Mouse (Mus musculus) brown adipose tissue, adult 24 weeks (tissue): ENCODE measurements around the gene Naa38. TPM values are rescaled to one million over a fixed set of nuclear protein-coding genes. Genes with fewer than 3 reads are reported as not detected.

ENCODE experiments used
- H3K27ac ChIP-seq: fragments of 200-500 bp; replicated peaks from 2 replicates; pipeline ENCODE4 v1.5.1; 2012; ENCODE audit warnings: low read depth, mild to moderate bottlenecking, low read length
- H3K4me1 ChIP-seq: fragments of 200-500 bp; 2 replicates; pipeline ENCODE4 v1.6.1; 2012; ENCODE audit warnings: low read length, mixed read lengths; ENCODE audit not compliant: control insufficient read depth, insufficient read depth, insufficient read length
- H3K4me3 ChIP-seq: fragments of 200-500 bp; 2 replicates; pipeline ENCODE4 v1.5.1; 2012; ENCODE audit warnings: low read depth, mild to moderate bottlenecking, low read length, moderate library complexity; ENCODE audit not compliant: insufficient read depth
- polyA plus RNA-seq: library from polyadenylated mRNA; stranded (reverse); fragments of >200 nt; gene quantifications from 2 replicates; pipeline ENCODE4 v1.2.4, GENCODE M21; 2012; ENCODE audit not compliant: missing spikeins, insufficient read depth, insufficient read length

Gene Naa38
- polyA plus RNA-seq, 1 experiment: 290 TPM

- H3K27ac ChIP-seq: 0 out of 2 replicates have a peak overlapping the region, but pooled peaks have one; percentile 8
- peaks cover 15% of the 10 kb centered on the region for H3K4me1 ChIP-seq
- no peak overlapping the region for H3K4me3 ChIP-seq
Measured at GRCm38 (mm10) chr11:69369990-69370816, 25.1 kb upstream of the Naa38 start.

GRCm38 (mm10) chr11:69370817-69371215, 24.5 kb upstream of the Naa38 start:
- Histone ChIP-seq H3K4me1 (peaks cover 9% of the 10 kb centered on the region), H3K27ac (0 out of 2 replicates have a peak overlapping the region, but pooled peaks have one; percentile 8), H3K4me3 (no peak overlapping the region)

GRCm38 (mm10) chr11:69371601-69372000, 23.7 kb upstream of the Naa38 start:
- H3K27ac ChIP-seq: no peak overlapping the region
- H3K4me1 ChIP-seq: peaks cover 6% of the 10 kb centered on the region; the same call in 1 of the 2 replicates
- H3K4me3 ChIP-seq: no peak overlapping the region

- no peak overlapping the region for H3K27ac ChIP-seq
- H3K4me3 ChIP-seq: no peak overlapping the region
- peaks cover 6% of the 10 kb centered on the region; the same call in 1 of the 2 replicates for H3K4me1 ChIP-seq
Measured at GRCm38 (mm10) chr11:69372056-69372779, 23.1 kb upstream of the Naa38 start.

GRCm38 (mm10) chr11:69372780-69373170, 22.5 kb upstream of the Naa38 start:
- Histone ChIP-seq H3K27ac (no peak overlapping the region), H3K4me3 (no peak overlapping the region), H3K4me1 (peaks cover 3% of the 10 kb centered on the region; the same call in 1 of the 2 replicates)

- Histone ChIP-seq H3K4me3 (no peak overlapping the region), H3K27ac (no peak overlapping the region), H3K4me1 (no peaks in the 10 kb centered on the region)
Measured at GRCm38 (mm10) chr11:69373223-69373965, 21.9 kb upstream of the Naa38 start.

GRCm38 (mm10) chr11:69375646-69376045, 19.6 kb upstream of the Naa38 start:
- Histone ChIP-seq H3K4me3 (no peak overlapping the region), H3K4me1 (no peaks in the 10 kb centered on the region), H3K27ac (no peak overlapping the region)

GRCm38 (mm10) chr11:69377766-69378165, 17.5 kb upstream of the Naa38 start:
- Histone ChIP-seq H3K27ac (no peak overlapping the region), H3K4me1 (no peaks in the 10 kb centered on the region), H3K4me3 (no peak overlapping the region)

GRCm38 (mm10) chr11:69379600-69379999, 15.7 kb upstream of the Naa38 start:
- Histone ChIP-seq H3K27ac (no peak overlapping the region), H3K4me1 (no peaks in the 10 kb centered on the region), H3K4me3 (no peak overlapping the region)

GRCm38 (mm10) chr11:69381356-69381755, 13.9 kb upstream of the Naa38 start:
- no peak overlapping the region for H3K4me3 ChIP-seq
- H3K4me1 ChIP-seq: no peaks in the 10 kb centered on the region
- H3K27ac ChIP-seq: no peak overlapping the region

- H3K4me1 ChIP-seq: no peaks in the 10 kb centered on the region
- H3K27ac ChIP-seq: no peak overlapping the region
- no peak overlapping the region for H3K4me3 ChIP-seq
Measured at GRCm38 (mm10) chr11:69382478-69383105, 12.7 kb upstream of the Naa38 start.

GRCm38 (mm10) chr11:69384979-69385378, 10.3 kb upstream of the Naa38 start:
- H3K4me3 ChIP-seq: no peak overlapping the region
- H3K27ac ChIP-seq: no peak overlapping the region
- H3K4me1 ChIP-seq: no peaks in the 10 kb centered on the region

- Histone ChIP-seq H3K4me1 (no peaks in the 10 kb centered on the region), H3K27ac (no peak overlapping the region), H3K4me3 (no peak overlapping the region)
Measured at GRCm38 (mm10) chr11:69386758-69387157, 8.5 kb upstream of the Naa38 start.

GRCm38 (mm10) chr11:69388680-69389079, 6.6 kb upstream of the Naa38 start:
- no peak overlapping the region for H3K27ac ChIP-seq
- H3K4me3 ChIP-seq: no peak overlapping the region
- no peaks in the 10 kb centered on the region for H3K4me1 ChIP-seq
